Mouse (Mus musculus) C2C12 (cell line): Measurements from ENCODE around the gene Ccdc158. TPM values are rescaled to one million over a fixed set of nuclear protein-coding genes. Genes with fewer than 3 reads are reported as not detected.

Experiments
- H3K27me3 ChIP-seq: one replicate; pipeline ENCODE4 v1.6.1; 2011; ENCODE audit not compliant: control insufficient read depth, insufficient read depth, insufficient read length
- H3K36me3 ChIP-seq: one replicate; pipeline ENCODE4 v1.6.1; 2011; ENCODE audit not compliant: control insufficient read depth, insufficient read depth
- H3K4me3 ChIP-seq: one replicate; pipeline ENCODE4 v1.5.1; 2011; ENCODE audit warnings: mild to moderate bottlenecking, control low read depth; ENCODE audit not compliant: poor library complexity, insufficient read depth, severe bottlenecking
- H3K79me2 ChIP-seq: one replicate; pipeline ENCODE4 v1.6.1; 2011; ENCODE audit not compliant: control insufficient read depth, insufficient read depth
- H3K79me3 ChIP-seq: one replicate; pipeline ENCODE4 v1.6.1; 2011; ENCODE audit warnings: low read depth, control low read depth
- H3ac ChIP-seq: one replicate; pipeline ENCODE3; 2011; ENCODE audit warnings: low read depth; ENCODE audit not compliant: control insufficient read depth, insufficient read length
- CEBPB ChIP-seq: IDR thresholded peaks from one replicate; pipeline ENCODE4 v1.6.1; 2011; ENCODE audit warnings: low read depth, mild to moderate bottlenecking, control low read depth, moderate library complexity
- CTCF ChIP-seq: IDR thresholded peaks from one replicate; pipeline ENCODE4 v1.5.1; 2011; ENCODE audit not compliant: control insufficient read depth, insufficient read depth, insufficient read length
- FOSL1 ChIP-seq: IDR thresholded peaks from one replicate; pipeline ENCODE4 v1.8.0; 2011; ENCODE audit warnings: mild to moderate bottlenecking, low read length; ENCODE audit not compliant: poor library complexity, insufficient read depth, severe bottlenecking
- MAX ChIP-seq: IDR thresholded peaks from one replicate; pipeline ENCODE4 v1.6.1; 2011; ENCODE audit warnings: mild to moderate bottlenecking, control low read depth
- MYOD1 ChIP-seq: IDR thresholded peaks from one replicate; pipeline ENCODE4 v1.6.1; 2011; ENCODE audit warnings: low read depth; ENCODE audit not compliant: control insufficient read depth, insufficient read length
- MYOG ChIP-seq: IDR thresholded peaks from one replicate; pipeline ENCODE4 v1.6.1; 2011; ENCODE audit not compliant: control insufficient read depth, insufficient read length; ENCODE audit errors: extremely low read depth
- USF1 ChIP-seq: IDR thresholded peaks from one replicate; pipeline ENCODE4 v1.6.1; 2011; ENCODE audit warnings: low read depth, mild to moderate bottlenecking, control low read depth, moderate library complexity
- polyA plus RNA-seq: library from polyadenylated mRNA; unstranded; fragments of >200 nt; fragmentation: generic; extraction: Trizol; gene quantifications from one replicate; pipeline ENCODE4 v1.2.1, GENCODE M21; 2012; ENCODE audit warnings: missing spikeins

The Ccdc158 gene
- polyA plus RNA-seq, 1 experiment = not detected

- TF ChIP-seq CEBPB (no peak), MAX (no peak), MYOD1 (no peak), CTCF (no peak), MYOG (no peak), USF1 (no peak), FOSL1 (no peak)
- H3K4me3 ChIP-seq = no peak overlapping the region
- no peaks in the 10 kb centered on the region for H3K36me3 ChIP-seq
- no peaks in the 10 kb centered on the region for H3K27me3 ChIP-seq
- H3K79me3 ChIP-seq = no peaks in the 10 kb centered on the region
- no peaks in the 10 kb centered on the region for H3K79me2 ChIP-seq
- H3ac ChIP-seq = no peak overlapping the region
Observed at GRCm38 (mm10) chr5:92714886-92715285, 39.8 kb upstream of the Ccdc158 start.

- H3K79me3 ChIP-seq = no peaks in the 10 kb centered on the region
- no peak overlapping the region for H3ac ChIP-seq
- TF ChIP-seq CEBPB = no peak
- TF ChIP-seq USF1 = no peak
- no peak for TF ChIP-seq MAX
- TF ChIP-seq MYOD1 = no peak
- TF ChIP-seq MYOG = no peak
- no peak for TF ChIP-seq FOSL1
- TF ChIP-seq CTCF = no peak
- no peaks in the 10 kb centered on the region for H3K27me3 ChIP-seq
- no peaks in the 10 kb centered on the region for H3K36me3 ChIP-seq
- no peak overlapping the region for H3K4me3 ChIP-seq
- H3K79me2 ChIP-seq = no peaks in the 10 kb centered on the region
Observed at GRCm38 (mm10) chr5:92712621-92713395, 37.7 kb upstream of the Ccdc158 start.

- Histone ChIP-seq H3K79me2 (no peaks in the 10 kb centered on the region), H3K4me3 (no peak overlapping the region), H3ac (no peak overlapping the region), H3K79me3 (no peaks in the 10 kb centered on the region), H3K27me3 (no peaks in the 10 kb centered on the region), H3K36me3 (no peaks in the 10 kb centered on the region)
- TF ChIP-seq MYOG (no peak), USF1 (no peak), MYOD1 (no peak), CTCF (no peak), CEBPB (no peak), MAX (no peak), FOSL1 (no peak)
Observed at GRCm38 (mm10) chr5:92711666-92712290, 36.7 kb upstream of the Ccdc158 start.

- H3K79me3 ChIP-seq = no peaks in the 10 kb centered on the region
- no peak overlapping the region for H3ac ChIP-seq
- H3K27me3 ChIP-seq = no peaks in the 10 kb centered on the region
- TF ChIP-seq MYOG (no peak), CTCF (no peak), CEBPB (no peak), USF1 (no peak), MAX (no peak), FOSL1 (no peak), MYOD1 (no peak)
- no peak overlapping the region for H3K4me3 ChIP-seq
- no peaks in the 10 kb centered on the region for H3K79me2 ChIP-seq
- no peaks in the 10 kb centered on the region for H3K36me3 ChIP-seq
Observed at GRCm38 (mm10) chr5:92710779-92711178, 35.7 kb upstream of the Ccdc158 start.

GRCm38 (mm10) chr5:92707921-92708491 lies 32.9 kb upstream of the Ccdc158 start:
- no peaks in the 10 kb centered on the region for H3K79me2 ChIP-seq
- H3K4me3 ChIP-seq = no peak overlapping the region
- no peak overlapping the region for H3ac ChIP-seq
- TF ChIP-seq CTCF = no peak
- no peak for TF ChIP-seq MAX
- no peak for TF ChIP-seq MYOG
- TF ChIP-seq MYOD1 = no peak
- TF ChIP-seq CEBPB = no peak
- no peaks in the 10 kb centered on the region for H3K79me3 ChIP-seq
- no peaks in the 10 kb centered on the region for H3K36me3 ChIP-seq
- peaks cover 6% of the 10 kb centered on the region for H3K27me3 ChIP-seq
